Mouse (Mus musculus): Measurements from ENCODE around the gene Rbms3.

GRCm38 (mm10) chr9:116569680-116570079, 1060.0 kb downstream of the Rbms3 start:
- TF ChIP-seq ZC3H11A (IDR thresholded peaks at IDR 0.05; ENCODE audit: borderline replicate concordance, low read depth, low read length) (no peak), HCFC1 (IDR thresholded peaks at IDR 0.05; ENCODE audit: borderline replicate concordance, insufficient read depth, low read length) (no peak)

Data from ES-E14 (cell line).